Mouse (Mus musculus): ENCODE data around the gene Dyrk2.

Dyrk2 gene

GRCm38 (mm10) chr10:118870201-118870980 is at the start of gene Dyrk2:
TSS of gene Dyrk2 (minus strand) at chr10:118870209.
- no peak for DNase-seq

- no peak for DNase-seq
Observed at GRCm38 (mm10) chr10:118902625-118903024, 32.6 kb upstream of the Dyrk2 start.

GRCm38 (mm10) chr10:118893645-118894044 is 23.6 kb upstream of the Dyrk2 start:
- DNase-seq: no peak

GRCm38 (mm10) chr10:118884126-118884525 is 14.1 kb upstream of the Dyrk2 start:
- DNase-seq: no peak

GRCm38 (mm10) chr10:118883317-118883716 is 13.3 kb upstream of the Dyrk2 start:
- no peak for DNase-seq

- DNase-seq: no peak
Observed at GRCm38 (mm10) chr10:118882258-118882885, 12.4 kb upstream of the Dyrk2 start.

- DNase-seq: no peak
Observed at GRCm38 (mm10) chr10:118880776-118881175, 10.8 kb upstream of the Dyrk2 start.

- no peak for DNase-seq
Observed at GRCm38 (mm10) chr10:118872196-118872595, 2.2 kb upstream of the Dyrk2 start.

GRCm38 (mm10) chr10:118869591-118870001 is 413 bp downstream of the Dyrk2 start:
- DNase-seq: peak; percentile 70

- peak; percentile 87 for DNase-seq
Observed at GRCm38 (mm10) chr10:118868601-118869590, 1.1 kb downstream of the Dyrk2 start.

- peak; percentile 35 for DNase-seq
Observed at GRCm38 (mm10) chr10:118867896-118868600, 2.0 kb downstream of the Dyrk2 start.

GRCm38 (mm10) chr10:118867304-118867895 is 2.6 kb downstream of the Dyrk2 start:
- DNase-seq: no peak

GRCm38 (mm10) chr10:118864976-118865375 is 5.0 kb downstream of the Dyrk2 start:
- DNase-seq: no peak

- no peak for DNase-seq
Observed at GRCm38 (mm10) chr10:118863611-118864010, 6.4 kb downstream of the Dyrk2 start.

- DNase-seq: no peak
Observed at GRCm38 (mm10) chr10:118862233-118862632, 7.8 kb downstream of the Dyrk2 start.

GRCm38 (mm10) chr10:118861234-118862025 is 8.6 kb downstream of the Dyrk2 start:
- no peak for DNase-seq

GRCm38 (mm10) chr10:118859655-118860054 is 10.4 kb downstream of the Dyrk2 start:
- no peak for DNase-seq

- DNase-seq: no peak
Observed at GRCm38 (mm10) chr10:118854641-118855040, 15.4 kb downstream of the Dyrk2 start.

GRCm38 (mm10) chr10:118852554-118852953 is 17.5 kb downstream of the Dyrk2 start:
- DNase-seq: no peak

- no peak for DNase-seq
Observed at GRCm38 (mm10) chr10:118848501-118848900, 21.5 kb downstream of the Dyrk2 start.

- no peak for DNase-seq
Observed at GRCm38 (mm10) chr10:118846991-118847545, 22.9 kb downstream of the Dyrk2 start.

Measured in right cerebral cortex, postnatal 25 days (tissue).